Mouse (Mus musculus): ENCODE measurements around the gene Atp11a. TPM values are rescaled to one million over a fixed set of nuclear protein-coding genes. Genes with fewer than 3 reads are reported as not detected.

The Atp11a gene
- polyA plus RNA-seq, 1 experiment, result 0.03 TPM

- no peaks in the 10 kb centered on the region for H3K9me3 ChIP-seq (ENCODE audit: control insufficient read depth, low read length)
- peaks cover 9% of the 10 kb centered on the region for H3K27me3 ChIP-seq (ENCODE audit: control insufficient read depth)
- TF ChIP-seq TAL1 (IDR thresholded peaks at IDR 0.05; ENCODE audit: low read length) (no peak), GATA1 (IDR thresholded peaks at IDR 0.05; ENCODE audit: low read length) (no peak)
Measured at GRCm38 (mm10) chr8:12763565-12764108, 6.8 kb downstream of the Atp11a start.

GRCm38 (mm10) chr8:12764971-12765370 is 8.2 kb downstream of the Atp11a start:
- H3K4me1 ChIP-seq (ENCODE audit: control insufficient read depth), result peaks cover 5% of the 10 kb centered on the region
- H3K27me3 ChIP-seq (ENCODE audit: control insufficient read depth), result peaks cover 5% of the 10 kb centered on the region; the same call in 1 of the 2 replicates
- H3K36me3 ChIP-seq (ENCODE audit: control insufficient read depth), result no peaks in the 10 kb centered on the region
- no peaks in the 10 kb centered on the region for H3K9me3 ChIP-seq (ENCODE audit: control insufficient read depth, low read length)
- H3K4me3 ChIP-seq (replicated peaks), result no peak overlapping the region
- TF ChIP-seq GATA1 (IDR thresholded peaks at IDR 0.05; ENCODE audit: low read length) (no peak), TAL1 (IDR thresholded peaks at IDR 0.05; ENCODE audit: low read length) (no peak)

More at GRCm38 (mm10) chr8:12763565-12764108, 6.8 kb downstream of the Atp11a start:
- Histone ChIP-seq H3K4me3 (replicated peaks) (no peak overlapping the region), H3K36me3 (ENCODE audit: control insufficient read depth) (no peaks in the 10 kb centered on the region), H3K4me1 (ENCODE audit: control insufficient read depth) (peaks cover 5% of the 10 kb centered on the region)

- Histone ChIP-seq H3K4me1 (ENCODE audit: control insufficient read depth) (peaks cover 5% of the 10 kb centered on the region), H3K4me3 (replicated peaks) (no peak overlapping the region), H3K27me3 (ENCODE audit: control insufficient read depth) (peaks cover 4% of the 10 kb centered on the region; the same call in 1 of the 2 replicates), H3K9me3 (ENCODE audit: control insufficient read depth, low read length) (no peaks in the 10 kb centered on the region), H3K36me3 (ENCODE audit: control insufficient read depth) (no peaks in the 10 kb centered on the region)
- TF ChIP-seq TAL1 (IDR thresholded peaks at IDR 0.05; ENCODE audit: low read length), result no peak
- TF ChIP-seq GATA1 (IDR thresholded peaks at IDR 0.05; ENCODE audit: low read length), result no peak
Measured at GRCm38 (mm10) chr8:12767176-12767575, 10.4 kb downstream of the Atp11a start.

DNA sequence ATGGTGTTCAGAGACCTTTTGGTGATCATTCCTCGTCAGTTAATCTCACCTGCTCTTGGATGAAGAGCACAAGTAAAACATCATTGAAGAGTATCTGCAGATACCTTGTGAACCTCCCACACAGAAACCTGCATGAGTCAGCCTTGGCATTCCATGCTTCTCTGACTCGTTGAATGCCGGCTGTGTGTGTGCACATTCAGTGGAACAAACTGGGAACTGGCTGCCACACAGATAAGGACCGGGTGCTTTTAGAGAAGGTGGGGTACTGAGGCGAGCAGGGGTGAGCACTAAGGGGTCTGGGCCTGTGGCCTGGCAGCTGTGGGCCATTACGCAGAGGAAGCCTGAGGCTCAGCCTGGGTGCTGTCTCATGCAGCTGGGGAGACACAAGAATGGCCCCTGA is 11.9 kb downstream of the Atp11a start:
- TF ChIP-seq TAL1 (IDR thresholded peaks at IDR 0.05; ENCODE audit: low read length), result no peak
- no peak for TF ChIP-seq GATA1 (IDR thresholded peaks at IDR 0.05; ENCODE audit: low read length)
- Histone ChIP-seq H3K4me1 (ENCODE audit: control insufficient read depth) (no peaks in the 10 kb centered on the region; the same call in 1 of the 2 replicates), H3K36me3 (ENCODE audit: control insufficient read depth) (no peaks in the 10 kb centered on the region), H3K27me3 (ENCODE audit: control insufficient read depth) (no peaks in the 10 kb centered on the region; the same call in 1 of the 2 replicates), H3K9me3 (ENCODE audit: control insufficient read depth, low read length) (no peaks in the 10 kb centered on the region), H3K4me3 (replicated peaks) (no peak overlapping the region)

DNA sequence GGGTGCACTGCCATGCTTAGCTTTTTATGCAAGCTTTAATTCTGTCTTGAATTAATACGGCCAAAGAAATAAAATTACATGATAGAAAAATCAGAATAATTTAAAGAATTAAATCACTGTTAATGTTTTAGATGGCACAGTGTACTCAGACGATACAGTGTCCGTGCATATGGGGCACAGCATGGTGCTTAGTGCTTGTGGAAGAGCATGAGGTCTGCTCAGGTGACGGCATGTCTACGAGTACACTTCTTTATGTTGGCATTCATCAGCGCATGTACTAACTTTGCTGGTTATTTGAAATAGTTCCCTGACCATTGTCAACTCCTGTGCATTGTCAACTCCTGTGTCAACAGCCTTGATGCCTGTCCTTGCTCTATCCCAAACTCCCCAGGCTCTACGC is 12.5 kb downstream of the Atp11a start:
- no peak for TF ChIP-seq GATA1 (IDR thresholded peaks at IDR 0.05; ENCODE audit: low read length)
- TF ChIP-seq TAL1 (IDR thresholded peaks at IDR 0.05; ENCODE audit: low read length), result no peak

DNA sequence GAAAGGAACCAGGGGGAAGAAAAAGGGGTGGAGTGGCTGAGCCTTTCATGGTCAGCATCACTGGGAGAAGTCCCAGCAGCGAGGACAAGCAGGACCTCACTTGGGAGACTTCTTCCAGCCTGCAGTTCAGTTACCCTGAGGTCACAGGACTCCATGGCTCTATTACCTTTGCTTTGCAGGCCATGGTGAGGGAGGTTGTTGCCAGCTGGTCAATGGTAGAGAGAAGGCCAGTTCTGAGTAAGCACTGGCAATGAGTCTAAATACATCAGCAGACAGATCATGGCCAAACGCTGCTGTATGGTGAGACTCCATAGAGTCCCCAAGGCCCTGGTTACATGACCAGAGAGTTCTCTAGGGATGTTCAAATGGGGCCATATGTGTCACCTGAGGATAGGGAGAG is 15.5 kb downstream of the Atp11a start:
- Histone ChIP-seq H3K4me3 (replicated peaks) (no peak overlapping the region), H3K27me3 (ENCODE audit: control insufficient read depth) (no peaks in the 10 kb centered on the region; the same call in 1 of the 2 replicates), H3K4me1 (ENCODE audit: control insufficient read depth) (peaks cover 22% of the 10 kb centered on the region), H3K9me3 (ENCODE audit: control insufficient read depth, low read length) (no peaks in the 10 kb centered on the region), H3K36me3 (ENCODE audit: control insufficient read depth) (no peaks in the 10 kb centered on the region)
- TF ChIP-seq GATA1 (IDR thresholded peaks at IDR 0.05; ENCODE audit: low read length) (no peak), TAL1 (IDR thresholded peaks at IDR 0.05; ENCODE audit: low read length) (no peak)

More for the DNA sequence above, 12.5 kb downstream of the Atp11a start:
- H3K36me3 ChIP-seq (ENCODE audit: control insufficient read depth), result no peaks in the 10 kb centered on the region
- H3K27me3 ChIP-seq (ENCODE audit: control insufficient read depth), result no peaks in the 10 kb centered on the region; the same call in 1 of the 2 replicates
- H3K4me1 ChIP-seq (ENCODE audit: control insufficient read depth), result no peaks in the 10 kb centered on the region; the same call in 1 of the 2 replicates
- H3K4me3 ChIP-seq (replicated peaks), result no peak overlapping the region
- no peaks in the 10 kb centered on the region for H3K9me3 ChIP-seq (ENCODE audit: control insufficient read depth, low read length)

GRCm38 (mm10) chr8:12773914-12774313 is 17.1 kb downstream of the Atp11a start:
- no peaks in the 10 kb centered on the region for H3K9me3 ChIP-seq (ENCODE audit: control insufficient read depth, low read length)
- H3K36me3 ChIP-seq (ENCODE audit: control insufficient read depth), result no peaks in the 10 kb centered on the region
- H3K4me3 ChIP-seq (replicated peaks), result no peak overlapping the region
- peaks cover 25% of the 10 kb centered on the region for H3K4me1 ChIP-seq (ENCODE audit: control insufficient read depth)
- no peaks in the 10 kb centered on the region; the same call in 1 of the 2 replicates for H3K27me3 ChIP-seq (ENCODE audit: control insufficient read depth)
- TF ChIP-seq TAL1 (IDR thresholded peaks at IDR 0.05; ENCODE audit: low read length) (no peak), GATA1 (IDR thresholded peaks at IDR 0.05; ENCODE audit: low read length) (no peak)

- no peak for TF ChIP-seq GATA1 (IDR thresholded peaks at IDR 0.05; ENCODE audit: low read length)
- TF ChIP-seq TAL1 (IDR thresholded peaks at IDR 0.05; ENCODE audit: low read length), result no peak
- Histone ChIP-seq H3K27me3 (ENCODE audit: control insufficient read depth) (no peaks in the 10 kb centered on the region; the same call in 1 of the 2 replicates), H3K9me3 (ENCODE audit: control insufficient read depth, low read length) (no peaks in the 10 kb centered on the region), H3K4me1 (ENCODE audit: control insufficient read depth) (peaks cover 25% of the 10 kb centered on the region), H3K4me3 (replicated peaks) (no peak overlapping the region), H3K36me3 (ENCODE audit: control insufficient read depth) (no peaks in the 10 kb centered on the region)
Measured at GRCm38 (mm10) chr8:12774872-12775298, 18.1 kb downstream of the Atp11a start.

DNA sequence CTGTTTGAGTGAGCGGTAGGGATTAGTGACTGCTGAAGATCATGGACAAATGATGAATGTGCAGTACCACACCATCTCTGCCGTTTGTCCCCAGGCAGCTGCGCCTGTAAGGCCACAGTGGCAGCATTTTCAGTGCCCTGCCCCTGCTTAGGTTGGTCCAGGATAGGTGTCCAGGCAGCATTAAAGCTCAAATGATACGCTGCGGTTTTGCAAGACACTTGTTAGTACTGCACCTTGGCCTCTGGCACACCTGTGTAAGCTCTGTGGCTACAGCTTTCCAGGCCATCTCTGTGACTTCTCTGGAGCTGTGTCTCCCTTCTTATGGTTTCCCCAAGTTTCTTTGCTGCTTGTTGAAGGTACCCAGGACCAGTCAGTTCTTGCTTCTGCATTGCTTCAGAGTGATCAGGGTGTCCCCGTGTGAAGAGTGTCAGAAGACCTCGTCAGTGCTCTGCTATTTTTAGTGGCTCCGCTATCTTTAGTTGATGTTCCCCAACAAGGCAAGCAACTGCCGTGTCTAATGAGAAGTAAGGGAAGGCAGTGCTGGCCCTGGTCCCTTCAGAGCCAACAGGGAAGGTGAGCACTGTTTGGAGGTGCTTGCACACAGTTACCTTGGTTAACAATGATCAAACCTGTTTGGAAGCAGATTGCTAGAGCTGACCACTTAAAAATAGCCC is 18.6 kb downstream of the Atp11a start:
- Histone ChIP-seq H3K9me3 (ENCODE audit: control insufficient read depth, low read length) (no peaks in the 10 kb centered on the region), H3K4me3 (replicated peaks) (no peak overlapping the region), H3K4me1 (ENCODE audit: control insufficient read depth) (peaks cover 25% of the 10 kb centered on the region), H3K36me3 (ENCODE audit: control insufficient read depth) (no peaks in the 10 kb centered on the region), H3K27me3 (ENCODE audit: control insufficient read depth) (no peaks in the 10 kb centered on the region; the same call in 1 of the 2 replicates)
- no peak for TF ChIP-seq GATA1 (IDR thresholded peaks at IDR 0.05; ENCODE audit: low read length)
- no peak for TF ChIP-seq TAL1 (IDR thresholded peaks at IDR 0.05; ENCODE audit: low read length)

Data from erythroblast, embryonic 14.5 days (primary cell).